ENCODE assay signal across 9 mouse cellular contexts in the genomic region with DNA sequence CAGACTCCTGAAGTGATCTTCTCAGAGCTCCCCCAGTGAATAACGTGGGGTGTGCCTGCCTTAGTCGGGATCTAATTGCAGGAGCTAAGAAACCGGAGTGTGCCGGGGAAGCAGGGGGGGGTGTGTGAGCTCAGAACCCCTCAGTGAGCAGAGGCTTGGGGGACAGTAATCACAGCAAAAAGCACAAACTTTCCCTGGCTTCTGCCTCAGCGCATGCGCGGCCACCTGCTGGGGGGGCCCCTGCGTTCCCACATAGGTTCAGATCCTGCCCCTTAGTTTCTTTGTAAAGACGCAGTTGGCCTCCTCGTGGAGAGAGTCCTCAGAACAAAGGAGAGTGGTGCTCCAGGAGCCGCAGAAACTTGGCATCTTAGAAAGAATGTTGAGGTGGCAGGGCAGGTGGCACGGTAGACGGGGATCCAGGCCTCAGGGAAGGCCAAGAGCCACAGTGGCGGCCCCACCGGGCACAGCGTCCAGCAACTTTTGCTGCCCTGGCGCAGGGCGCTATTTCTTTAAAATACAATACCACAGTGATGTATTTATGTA.
A peak's percentile ranks its signal among the peaks of the same experiment; 100 is the strongest.
DNase-seq lines count a peak whose midpoint lies in the region; ATAC-seq lines count a peak whose summit lies in the region.
"Had no signal": no experiment of that assay in that cellular context is flagged by ENCODE, and none has a peak within 500 bp of the region (broad histone marks: within the 10 kb centered on the region; RNA-seq: fewer than 3 reads in every experiment).

No protein-coding gene starts in this region.

- no peaks in the 10 kb centered on the region for H3K9me3 ChIP-seq in hindbrain, embryonic 10.5 days
- no peaks in the 10 kb centered on the region for H3K9me3 ChIP-seq in hindbrain, embryonic 11.5 days (ENCODE audit: control insufficient read depth, low read length)
- no peaks in the 10 kb centered on the region for H3K9me3 ChIP-seq in embryonic facial prominence, embryonic 12.5 days
- H3K9me3 ChIP-seq in intestine, embryonic 14.5 days (ENCODE audit: control insufficient read depth, low read length), result no peaks in the 10 kb centered on the region
- H3K9me3 ChIP-seq in midbrain, embryonic 16.5 days (replicated peaks; ENCODE audit: control insufficient read depth, low read length, poor library complexity, severe bottlenecking), result no peaks in the 10 kb centered on the region
- H3K9me3 ChIP-seq: liver, embryonic 13.5 days had no signal

- H3K36me3 ChIP-seq in hindbrain, embryonic 10.5 days, result no peaks in the 10 kb centered on the region
- H3K36me3 ChIP-seq in hindbrain, embryonic 11.5 days (ENCODE audit: control insufficient read depth, insufficient read depth, low read length), result no peaks in the 10 kb centered on the region
- H3K36me3 ChIP-seq in embryonic facial prominence, embryonic 12.5 days, result no peaks in the 10 kb centered on the region
- no peaks in the 10 kb centered on the region for H3K36me3 ChIP-seq in intestine, embryonic 14.5 days (ENCODE audit: control insufficient read depth, insufficient read depth, low read length)
- no peaks in the 10 kb centered on the region for H3K36me3 ChIP-seq in midbrain, embryonic 16.5 days (ENCODE audit: control insufficient read depth, insufficient read depth, low read length)
- H3K36me3 ChIP-seq: liver, embryonic 13.5 days had no signal

- 23% methylated on average over 18 of the region's 18 CpGs for WGBS in hindbrain, embryonic 10.5 days
- 24% methylated on average over 18 of the region's 18 CpGs for WGBS in hindbrain, embryonic 11.5 days
- WGBS in embryonic facial prominence, embryonic 12.5 days, result 25% methylated on average over 18 of the region's 18 CpGs
- WGBS in intestine, embryonic 14.5 days, result 39% methylated on average over 18 of the region's 18 CpGs
- WGBS in midbrain, embryonic 16.5 days, result 25% methylated on average over 18 of the region's 18 CpGs

- peaks cover 61% of the 10 kb centered on the region for H3K27me3 ChIP-seq in hindbrain, embryonic 10.5 days (ENCODE audit: insufficient read depth, poor library complexity, severe bottlenecking)
- H3K27me3 ChIP-seq in hindbrain, embryonic 11.5 days (ENCODE audit: control insufficient read depth, insufficient read depth, low read length), result no peaks in the 10 kb centered on the region
- peaks cover 14% of the 10 kb centered on the region for H3K27me3 ChIP-seq in embryonic facial prominence, embryonic 12.5 days
- no peaks in the 10 kb centered on the region for H3K27me3 ChIP-seq in intestine, embryonic 14.5 days (replicated peaks; ENCODE audit: control insufficient read depth, insufficient read depth, low read length)
- H3K27me3 ChIP-seq in midbrain, embryonic 16.5 days (ENCODE audit: control insufficient read depth, insufficient read depth, low read depth, low read length), result no peaks in the 10 kb centered on the region

- no peak overlapping the region; the same call in 1 of the 2 replicates for H3K4me2 ChIP-seq in hindbrain, embryonic 11.5 days (replicated peaks; ENCODE audit: low read depth, low read length)
- peak overlapping the region; percentile 59 for H3K4me2 ChIP-seq in embryonic facial prominence, embryonic 12.5 days (replicated peaks)
- peak overlapping the region; percentile 68 for H3K4me2 ChIP-seq in intestine, embryonic 14.5 days (ENCODE audit: low read length)
- H3K4me2 ChIP-seq in midbrain, embryonic 16.5 days (ENCODE audit: low read length), result peak overlapping the region; percentile 72

- H3K4me3 ChIP-seq in hindbrain, embryonic 10.5 days, result peak overlapping the region; percentile 44
- H3K4me3 ChIP-seq in hindbrain, embryonic 11.5 days (ENCODE audit: low read depth, low read length), result no peak overlapping the region
- peak overlapping the region; percentile 31; the same call in 1 of the 2 replicates for H3K4me3 ChIP-seq in embryonic facial prominence, embryonic 12.5 days
- no peak overlapping the region for H3K4me3 ChIP-seq in intestine, embryonic 14.5 days (ENCODE audit: low read depth, low read length)
- H3K4me3 ChIP-seq in midbrain, embryonic 16.5 days (ENCODE audit: low read depth, low read length), result no peak overlapping the region; the same call in 1 of the 2 replicates
- H3K4me3 ChIP-seq: liver, embryonic 13.5 days had no signal

- DNase-seq in hindbrain, embryonic 10.5 days (ENCODE audit: low spot score), result peak; percentile 17
- DNase-seq in hindbrain, embryonic 11.5 days (ENCODE audit: low spot score), result no peak
- DNase-seq in intestine, embryonic 14.5 days (ENCODE audit: low spot score), result no peak
- no peak for DNase-seq in urinary bladder, adult 18-20 months (ENCODE audit: low spot score in 2 of 2)
- DNase-seq in embryo, embryonic 11 days, result no peak
- no peak for DNase-seq in thymus, postnatal 4 days
- DNase-seq: liver, embryonic 13.5 days had no signal

- peaks cover 29% of the 10 kb centered on the region for H3K4me1 ChIP-seq in hindbrain, embryonic 10.5 days (replicated peaks)
- no peaks in the 10 kb centered on the region for H3K4me1 ChIP-seq in hindbrain, embryonic 11.5 days (replicated peaks; ENCODE audit: control insufficient read depth, insufficient read depth, low read length)
- H3K4me1 ChIP-seq in embryonic facial prominence, embryonic 12.5 days, result peaks cover 18% of the 10 kb centered on the region
- peaks cover 19% of the 10 kb centered on the region for H3K4me1 ChIP-seq in intestine, embryonic 14.5 days (replicated peaks; ENCODE audit: control insufficient read depth, insufficient read depth, low read length)
- H3K4me1 ChIP-seq in midbrain, embryonic 16.5 days (ENCODE audit: control insufficient read depth, insufficient read depth, low read length), result peaks cover 17% of the 10 kb centered on the region
- H3K4me1 ChIP-seq: liver, embryonic 13.5 days had no signal

- peak overlapping the region; percentile 74 for H3K27ac ChIP-seq in hindbrain, embryonic 10.5 days
- no peak overlapping the region for H3K27ac ChIP-seq in hindbrain, embryonic 11.5 days (ENCODE audit: low read depth, low read length)
- no peak overlapping the region for H3K27ac ChIP-seq in embryonic facial prominence, embryonic 12.5 days
- H3K27ac ChIP-seq in intestine, embryonic 14.5 days (ENCODE audit: low read depth), result no peak overlapping the region
- H3K27ac ChIP-seq in midbrain, embryonic 16.5 days (ENCODE audit: low read length), result no peak overlapping the region
- H3K27ac ChIP-seq: liver, embryonic 13.5 days had no signal

- no peak overlapping the region for H3K9ac ChIP-seq in hindbrain, embryonic 11.5 days (ENCODE audit: low read depth, low read length)
- H3K9ac ChIP-seq in embryonic facial prominence, embryonic 12.5 days, result 0 out of 2 replicates have a peak overlapping the region, but pooled peaks have one; percentile 31
- 0 out of 2 replicates have a peak overlapping the region, but pooled peaks have one; percentile 7 for H3K9ac ChIP-seq in intestine, embryonic 14.5 days (ENCODE audit: low read length)
- H3K9ac ChIP-seq in midbrain, embryonic 16.5 days (ENCODE audit: low read depth, low read length), result no peak overlapping the region
- H3K9ac ChIP-seq: liver, embryonic 13.5 days had no signal

- no peak for ATAC-seq in hindbrain, embryonic 11.5 days (ENCODE audit: low FRiP score)
- ATAC-seq in embryonic facial prominence, embryonic 12.5 days (ENCODE audit: insufficient number of reproducible peaks, insufficient read depth, low FRiP score, low TSS enrichment), result no peak
- ATAC-seq in intestine, embryonic 14.5 days (replicated peaks; ENCODE audit: low FRiP score, low TSS enrichment, low read depth), result no peak
- 0 out of 2 replicates have a peak, but pooled peaks have one; percentile 31 for ATAC-seq in midbrain, embryonic 16.5 days

Comparison
In these comparisons a context has a peak if more than half of its experiments do, and no peak if none do; other contexts are left out.
1. H3K4me3 ChIP-seq: peak in hindbrain, embryonic 10.5 days (single experiment) and embryonic facial prominence, embryonic 12.5 days (single experiment); none in hindbrain, embryonic 11.5 days (single experiment), intestine, embryonic 14.5 days (single experiment) and midbrain, embryonic 16.5 days (single experiment).
2. H3K9ac ChIP-seq: peak in embryonic facial prominence, embryonic 12.5 days (single experiment) and intestine, embryonic 14.5 days (single experiment); none in hindbrain, embryonic 11.5 days (single experiment) and midbrain, embryonic 16.5 days (single experiment).